Mouse (Mus musculus) thymus, postnatal 36 days (tissue): ENCODE results near the gene Akap13.
A peak's percentile ranks its signal among the peaks of the same experiment; 100 is the strongest.

ENCODE experiments used
- DNase-seq, 2 experiments: peaks; one replicate each; pipeline ENCODE4 v3.0.0; 2022; ENCODE audit warnings: mixed read lengths in 2 of 2

The Akap13 gene

GRCm38 (mm10) chr7:75684976-75685375, 229.6 kb downstream of the Akap13 start:
- DNase-seq = no peak

DNA sequence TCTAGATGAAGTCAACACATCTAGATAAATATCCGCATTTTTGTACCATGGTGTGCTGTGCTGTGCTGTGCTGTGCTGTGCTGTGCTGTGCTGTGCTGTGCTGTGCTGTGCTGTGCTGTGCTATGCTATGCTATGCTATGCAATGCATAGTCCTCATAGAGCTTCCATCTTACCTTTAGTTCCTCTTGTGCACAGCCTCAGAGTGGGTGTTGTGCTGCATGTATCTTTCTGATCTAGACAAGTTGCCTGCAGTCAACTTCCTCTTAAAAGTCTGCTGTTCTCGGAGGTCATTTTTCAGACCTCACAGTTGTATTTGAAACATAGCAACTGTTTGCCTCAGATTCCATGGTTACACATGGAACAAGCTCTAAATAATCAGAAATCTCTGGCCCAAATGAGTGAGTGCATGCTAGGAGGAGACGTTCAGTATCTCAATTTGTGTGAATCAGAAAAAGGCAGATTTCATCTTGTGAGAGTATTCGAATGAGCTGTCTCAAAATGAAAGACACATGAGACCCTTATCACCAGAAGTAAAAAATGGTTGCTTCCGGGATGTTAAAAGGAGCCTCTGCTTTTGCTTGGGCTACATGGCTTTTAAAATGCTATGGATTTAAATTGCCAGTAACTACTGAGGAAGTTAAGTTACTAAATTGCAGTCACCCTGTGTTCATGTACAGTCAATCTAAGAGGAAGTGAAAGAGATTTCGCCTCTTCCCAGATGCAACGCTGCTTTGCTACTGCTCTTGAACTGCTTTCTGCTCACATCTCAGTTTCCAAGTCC, 230.9 kb downstream of the Akap13 start:
- DNase-seq = no peak

- DNase-seq = no peak
These were observed 231.5 kb downstream of the Akap13 start for GRCm38 (mm10) chr7:75686827-75687164.

DNA sequence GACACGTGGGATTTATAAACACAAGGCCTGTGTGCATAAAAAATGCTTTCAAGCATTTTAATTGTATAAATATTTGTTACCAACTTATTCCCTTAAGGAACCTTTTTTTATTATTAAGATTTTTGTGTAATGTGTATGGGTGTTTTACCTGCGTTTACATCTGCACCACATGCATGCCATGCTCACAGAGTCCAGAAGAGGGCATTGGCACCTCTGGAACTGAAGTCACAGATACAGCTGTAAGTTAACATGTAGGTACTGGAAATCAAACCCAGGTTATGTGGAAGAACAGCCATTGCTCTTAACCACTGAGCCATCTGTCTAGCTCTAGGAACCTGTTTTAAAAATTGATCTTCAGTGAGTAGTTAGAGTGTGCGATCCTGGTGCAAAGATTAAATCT, 232.8 kb downstream of the Akap13 start:
- peak; percentile 23 to 27 for DNase-seq

DNA sequence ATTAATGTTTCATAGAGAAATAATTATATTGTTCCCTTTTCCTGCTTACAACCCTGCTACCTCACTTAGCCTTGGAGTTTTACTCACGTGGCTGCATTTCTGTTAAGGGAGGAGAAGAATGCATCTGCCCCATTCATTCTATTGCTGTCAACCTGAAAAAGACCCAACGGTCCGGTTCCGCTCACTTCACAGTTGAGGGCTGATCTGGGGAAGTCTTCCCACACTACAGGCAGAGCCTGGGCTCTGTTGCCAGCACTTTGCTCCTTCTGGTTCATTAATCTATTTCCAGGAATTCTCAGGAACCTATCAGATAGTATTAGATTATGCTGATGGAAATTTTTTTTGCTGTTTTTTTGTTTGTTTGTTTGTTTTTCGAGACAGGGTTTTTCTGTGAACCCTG, 239.4 kb downstream of the Akap13 start:
- no peak for DNase-seq

GRCm38 (mm10) chr7:75699836-75700235, 244.5 kb downstream of the Akap13 start:
- DNase-seq = no peak

GRCm38 (mm10) chr7:75700771-75701345, 245.5 kb downstream of the Akap13 start:
- DNase-seq = no peak

DNA sequence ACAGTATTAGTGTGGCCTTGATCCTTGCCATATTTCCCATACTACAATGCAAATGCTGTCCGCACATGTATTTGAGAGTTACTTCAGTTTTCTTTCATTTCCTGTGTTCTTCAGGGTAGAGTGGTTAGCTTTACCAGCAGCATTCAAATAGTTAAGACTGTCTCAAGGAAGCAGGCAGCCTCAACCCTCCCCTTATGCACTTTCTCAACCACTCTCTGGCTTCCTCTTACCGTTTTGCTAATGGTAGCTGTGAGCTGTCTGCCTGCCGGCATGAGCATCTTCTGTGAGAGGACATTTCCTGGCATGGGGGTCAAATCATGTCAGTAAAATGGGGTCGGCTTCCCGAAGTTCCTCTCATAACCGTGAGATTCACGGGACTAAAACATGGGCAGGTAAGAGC, 246.4 kb downstream of the Akap13 start:
- DNase-seq = peak; percentile 61

- no peak for DNase-seq
These were observed 247.0 kb downstream of the Akap13 start for GRCm38 (mm10) chr7:75702368-75702767.

- no peak for DNase-seq
These were observed 247.8 kb downstream of the Akap13 start for GRCm38 (mm10) chr7:75702966-75703645.

- no peak for DNase-seq
These were observed 249.5 kb downstream of the Akap13 start for GRCm38 (mm10) chr7:75704862-75705261.

DNA sequence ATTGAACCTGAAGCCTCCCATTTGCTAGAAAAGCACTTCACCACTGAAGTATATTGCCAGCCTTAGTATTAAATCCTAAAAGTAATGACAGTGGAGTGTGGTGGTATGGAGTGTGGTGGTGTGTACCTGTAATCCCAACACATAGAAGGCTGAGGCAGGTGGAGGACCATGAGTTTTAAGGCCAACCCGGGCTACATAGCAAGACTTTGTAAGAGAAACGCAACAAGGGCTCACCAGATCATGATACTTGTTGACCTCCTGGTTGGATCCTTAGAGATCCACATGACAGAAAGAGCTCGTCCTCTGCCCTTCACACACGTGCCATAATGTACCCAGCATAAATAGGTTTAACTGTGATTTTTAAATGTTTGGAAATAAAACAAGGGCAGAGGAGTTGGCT, 254.6 kb downstream of the Akap13 start:
- DNase-seq = no peak

GRCm38 (mm10) chr7:75710920-75711319, 255.6 kb downstream of the Akap13 start:
- no peak for DNase-seq

- DNase-seq = no peak
These were observed 256.1 kb downstream of the Akap13 start for GRCm38 (mm10) chr7:75711436-75711835.

DNA sequence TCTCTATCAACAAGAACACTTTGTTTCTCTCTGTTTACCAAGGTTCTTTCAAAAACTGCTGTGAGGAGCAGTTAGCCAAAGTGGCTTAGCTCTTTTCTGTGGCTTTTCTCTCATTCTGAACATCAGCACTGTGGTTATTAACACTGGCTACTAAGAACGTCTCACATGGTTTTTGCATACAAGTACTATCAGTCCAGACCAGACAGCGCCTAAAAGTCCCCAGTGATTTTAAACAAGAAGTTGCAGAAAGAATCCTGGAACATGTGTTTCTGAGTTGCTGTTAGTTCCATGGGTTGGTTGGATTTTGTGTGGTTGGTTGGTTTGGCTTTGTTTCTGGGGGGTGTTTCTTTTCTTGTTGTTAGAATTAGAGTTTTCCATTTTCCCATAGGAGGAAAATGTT, 257.5 kb downstream of the Akap13 start:
- no peak for DNase-seq

DNA sequence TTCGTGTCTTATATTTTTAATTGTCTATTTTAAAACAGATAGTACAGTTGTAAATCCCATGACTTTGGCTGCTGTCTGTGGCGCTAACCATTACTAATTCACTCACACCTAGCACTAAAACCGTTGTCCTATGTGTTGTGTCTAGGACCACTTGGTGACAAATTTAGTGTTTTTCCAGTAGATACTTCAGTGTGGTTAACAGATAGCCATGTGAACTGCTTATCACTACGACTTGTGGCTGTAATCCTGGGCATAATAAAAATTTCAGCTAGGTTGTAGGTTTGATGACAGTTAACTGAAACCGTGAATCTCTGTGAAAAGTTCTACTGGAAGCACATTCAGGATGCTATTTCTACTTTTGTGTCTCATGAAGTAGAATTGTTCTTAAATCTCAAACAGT, 258.6 kb downstream of the Akap13 start:
- no peak for DNase-seq

DNA sequence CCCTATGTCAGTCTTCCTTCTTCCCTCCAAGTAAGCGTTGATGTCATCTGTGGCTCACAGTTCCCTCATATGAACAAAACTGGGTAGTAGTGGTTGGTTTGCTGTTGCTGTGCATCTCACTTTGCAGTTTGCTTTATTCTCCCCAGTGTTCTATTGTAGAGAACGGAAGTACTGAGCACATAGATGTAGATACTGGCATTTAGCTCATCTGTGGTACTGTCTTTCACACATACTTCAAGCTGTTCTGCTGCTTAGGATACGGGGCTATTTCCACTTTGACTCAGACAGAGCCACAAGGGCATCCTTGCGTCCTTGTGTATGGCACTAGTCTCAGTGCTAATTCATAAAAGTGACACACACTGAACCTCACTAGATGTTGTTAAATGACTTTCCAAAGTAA, 259.7 kb downstream of the Akap13 start:
- no peak for DNase-seq

DNA sequence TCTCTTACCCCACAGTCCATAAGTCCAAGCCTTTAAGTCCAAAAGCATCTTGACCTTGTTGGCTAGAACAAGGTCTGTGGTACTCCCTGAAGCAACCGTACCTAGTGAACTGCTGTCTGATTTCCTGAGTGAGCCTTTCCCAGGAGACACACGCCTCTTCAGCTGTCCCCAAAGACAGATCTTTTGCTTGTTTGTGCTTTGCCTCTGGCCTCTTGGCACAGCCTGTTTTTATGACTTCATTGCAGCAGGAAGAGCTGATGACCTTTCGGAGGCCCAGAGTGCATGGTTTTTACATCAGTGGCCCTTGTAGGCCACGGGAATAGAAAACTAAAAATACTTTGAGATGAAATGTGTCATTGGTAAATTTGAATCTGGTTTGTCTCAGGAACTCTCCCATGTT, 260.6 kb downstream of the Akap13 start:
- DNase-seq = no peak

DNA sequence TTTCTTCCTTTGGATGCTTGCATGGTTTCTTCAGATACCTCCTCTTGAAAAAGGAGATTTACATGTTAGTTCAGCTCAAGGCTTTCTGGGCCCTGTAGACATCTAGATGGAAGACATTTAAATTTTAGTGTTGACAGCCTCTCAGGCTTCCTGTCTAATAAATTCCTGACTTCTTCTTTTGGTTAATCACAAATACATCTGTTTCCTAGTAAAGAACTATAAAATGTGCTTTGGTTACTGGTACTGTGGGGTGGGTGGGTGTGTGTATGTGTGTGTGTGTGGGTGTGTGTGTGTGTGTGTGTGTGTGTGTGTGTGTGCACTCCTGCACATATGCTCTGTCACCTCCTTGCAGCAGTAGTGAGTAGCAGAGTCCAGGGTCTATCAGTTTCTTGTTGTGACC, 262.0 kb downstream of the Akap13 start:
- no peak for DNase-seq

DNA sequence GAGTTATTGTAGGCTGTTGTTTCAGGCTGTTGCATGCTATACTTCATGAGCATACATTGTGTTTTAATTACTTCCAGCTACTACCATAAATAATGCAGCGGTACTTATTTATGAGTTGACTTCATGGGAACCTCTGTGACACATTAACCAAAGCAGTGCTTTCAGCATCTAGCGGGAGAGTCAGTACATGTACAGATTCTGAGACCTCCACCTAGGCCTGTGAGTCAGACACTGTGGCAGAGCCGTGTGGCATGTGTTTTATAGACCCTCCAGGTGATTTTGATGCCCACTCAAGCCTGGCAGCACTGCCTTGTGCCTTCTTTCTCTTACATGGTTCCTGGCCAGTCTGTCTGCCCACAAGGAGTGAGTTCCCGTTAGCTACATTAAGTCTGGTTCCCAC, 266.0 kb downstream of the Akap13 start:
- no peak for DNase-seq

DNA sequence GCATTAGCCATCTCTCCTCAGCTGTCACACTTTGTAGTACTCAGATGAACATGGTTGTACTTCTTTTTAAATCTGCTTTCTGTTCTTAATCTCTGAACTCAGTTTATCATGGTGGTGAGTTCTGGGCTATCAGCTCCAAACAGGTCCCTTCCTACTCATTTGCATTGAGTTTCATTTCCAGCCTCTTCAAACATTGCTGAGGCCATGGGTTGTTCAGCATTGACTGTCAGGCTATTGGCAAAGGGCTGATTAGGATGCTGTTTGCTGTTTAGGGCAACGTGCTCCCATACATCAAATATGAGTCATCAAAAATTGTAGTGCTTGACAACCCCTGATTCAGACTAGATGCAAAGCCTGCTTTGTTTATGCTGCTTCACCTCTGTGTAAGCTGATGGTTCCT, 268.7 kb downstream of the Akap13 start:
- DNase-seq = no peak

GRCm38 (mm10) chr7:75725899-75726298, 270.6 kb downstream of the Akap13 start:
- DNase-seq = no peak

DNA sequence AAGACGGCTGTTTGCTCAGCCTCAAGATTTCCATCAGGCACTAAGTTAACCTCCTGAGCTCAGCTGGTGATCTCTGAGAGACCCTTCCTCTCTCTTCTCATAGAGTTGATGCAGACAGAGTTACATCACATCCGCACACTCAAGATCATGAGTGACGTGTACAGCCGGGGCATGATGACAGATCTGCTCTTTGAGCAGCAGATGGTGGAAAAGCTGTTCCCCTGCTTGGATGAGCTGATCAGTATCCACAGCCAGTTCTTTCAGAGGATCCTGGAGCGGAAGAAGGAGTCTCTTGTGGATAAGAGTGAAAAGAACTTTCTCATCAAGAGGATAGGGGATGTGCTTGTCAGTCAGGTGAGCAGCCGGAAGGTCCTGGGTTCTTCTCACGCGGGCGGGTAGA, 271.5 kb downstream of the Akap13 start:
- no peak for DNase-seq

GRCm38 (mm10) chr7:75729652-75730051, 274.3 kb downstream of the Akap13 start:
- DNase-seq = no peak
